8 mouse cellular contexts compared by ENCODE assay signal in genomic region chr6:53954106-53954505, GRCm38 (mm10). TPM values are rescaled to one million over a fixed set of nuclear protein-coding genes. Genes with fewer than 3 reads are reported as not detected.
DNase-seq lines count a peak whose midpoint lies in the region; ATAC-seq lines count a peak whose summit lies in the region.

No protein-coding gene starts in this region.

- ATAC-seq in cerebellum, adult (ENCODE audit: insufficient number of reproducible peaks, low FRiP score, low TSS enrichment), result 0 out of 2 replicates have a peak, but pooled peaks have one; percentile 57
- peak; percentile 68 for ATAC-seq in kidney, embryonic 14.5 days (ENCODE audit: low FRiP score, low TSS enrichment)
- no peak for ATAC-seq in megakaryocyte-erythroid progenitor cell, adult 5-6 weeks (replicated peaks; ENCODE audit: low FRiP score, low TSS enrichment, poor library complexity, severe bottlenecking)

- H3K9ac ChIP-seq in kidney, embryonic 14.5 days (ENCODE audit: low read depth, low read length), result no peak overlapping the region

- no peaks in the 10 kb centered on the region for H3K9me3 ChIP-seq in kidney, embryonic 14.5 days (ENCODE audit: control insufficient read depth, low read length)

- WGBS in kidney, embryonic 14.5 days, result 21% methylated on average over 5 of the region's 5 CpGs

- no peaks in the 10 kb centered on the region for H3K36me3 ChIP-seq in kidney, embryonic 14.5 days (ENCODE audit: control insufficient read depth, insufficient read depth, low read length)

- H3K4me3 ChIP-seq in kidney, embryonic 14.5 days (ENCODE audit: low read length), result no peak overlapping the region

- DNase-seq in cerebellum, adult 11-12 months, result no peak
- DNase-seq in NIH3T3 (ENCODE audit: low read depth), result peak; percentile 53
- peak; percentile 38 to 69 for DNase-seq in frontal cortex, postnatal 36 days (ENCODE audit: low spot score in 2 of 2)
- DNase-seq in left cerebral cortex, postnatal 4 days, result peak; percentile 47
- peak; percentile 36 for DNase-seq in skeletal muscle tissue, adult 2 months (ENCODE audit: low read depth, low spot score)

- H3K4me1 ChIP-seq in kidney, embryonic 14.5 days (ENCODE audit: control insufficient read depth, insufficient read depth, low read length), result peaks cover 37% of the 10 kb centered on the region

- no peaks in the 10 kb centered on the region for H3K27me3 ChIP-seq in kidney, embryonic 14.5 days (ENCODE audit: control insufficient read depth, insufficient read depth, low read length)

- intact Hi-C loops in left cerebral cortex, postnatal 4 days (cut with DNase I), result no loop called here

- no peak overlapping the region for H3K4me2 ChIP-seq in kidney, embryonic 14.5 days (replicated peaks; ENCODE audit: low read depth, low read length)

- H3K27ac ChIP-seq in kidney, embryonic 14.5 days (ENCODE audit: low read depth, low read length), result no peak overlapping the region

RNA-seq across cellular contexts. Expression of gene Cpvl, which starts 24.4 kb away (rescaled TPM):
- polyA plus RNA-seq in kidney, embryonic 14.5 days (2014; fragmentation: Nextera tagmentation; extraction: Ambion mirVana), result 0.32 and 0.51 TPM in 2 replicates
- not detected for total RNA-seq in left cerebral cortex, postnatal 4 days (2021)
- total RNA-seq in megakaryocyte-erythroid progenitor cell, adult 5-6 weeks (2014; fragmentation: Nextera tagmentation), result not detected in 2 replicates
- total RNA-seq in megakaryocyte-erythroid progenitor cell, adult 5-6 weeks (2017), result 0.30 TPM in 1 of 2 replicates, not detected in the other
